Mouse (Mus musculus) heart, adult 18-20 months (tissue): ENCODE results near the gene Tnfrsf8. TPM values are rescaled to one million over a fixed set of nuclear protein-coding genes. Genes with fewer than 3 reads are reported as not detected.

Experiments used
- DNase-seq, 2 experiments: peaks; one replicate each; pipeline ENCODE4 v3.0.0; 2021 to 2022; ENCODE audit warnings: mixed read lengths in 1 of 2
- total RNA-seq, 2 experiments: library from RNA; stranded (reverse); gene quantifications; 2 replicates each; pipeline ENCODE4 v1.2.3; 2021

Gene Tnfrsf8
- total RNA-seq, 2 experiments from 2014 or later: 0.07 to 0.15 TPM

GRCm38 (mm10) chr4:145230647-145231046, 84.3 kb downstream of the Tnfrsf8 start:
- DNase-seq: no peak

DNA sequence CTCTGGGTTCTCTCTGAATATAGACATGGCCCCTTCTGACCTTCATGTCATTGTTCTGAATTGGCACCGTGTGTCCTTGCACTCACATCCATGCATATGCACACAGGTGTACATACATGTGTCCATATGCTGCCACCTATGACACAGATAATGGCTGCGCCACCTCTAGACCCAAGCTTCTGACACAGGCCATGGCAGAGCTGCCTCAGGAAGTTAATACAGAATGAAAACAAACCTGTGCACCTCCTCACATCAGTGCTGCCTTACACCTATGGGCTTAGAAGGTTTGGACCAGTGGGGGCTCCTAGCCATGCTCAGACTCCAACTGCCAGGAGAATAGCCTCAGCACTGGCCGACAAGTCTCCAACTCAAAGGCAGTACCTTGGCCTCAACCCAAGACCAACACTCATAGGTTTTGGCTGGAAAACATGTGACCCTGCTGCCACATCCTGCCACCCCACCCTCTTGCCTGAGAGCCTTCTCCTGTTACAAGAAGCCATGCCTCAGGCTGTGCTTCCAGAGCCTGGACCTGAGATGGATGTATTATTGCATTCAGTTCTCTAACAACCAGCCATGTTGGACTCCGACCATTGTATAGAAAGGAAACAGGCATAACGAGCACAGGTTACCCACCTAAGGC, 85.3 kb downstream of the Tnfrsf8 start:
- peak; percentile 49 to 80 for DNase-seq

GRCm38 (mm10) chr4:145229051-145229450, 85.9 kb downstream of the Tnfrsf8 start:
- DNase-seq: no peak

DNA sequence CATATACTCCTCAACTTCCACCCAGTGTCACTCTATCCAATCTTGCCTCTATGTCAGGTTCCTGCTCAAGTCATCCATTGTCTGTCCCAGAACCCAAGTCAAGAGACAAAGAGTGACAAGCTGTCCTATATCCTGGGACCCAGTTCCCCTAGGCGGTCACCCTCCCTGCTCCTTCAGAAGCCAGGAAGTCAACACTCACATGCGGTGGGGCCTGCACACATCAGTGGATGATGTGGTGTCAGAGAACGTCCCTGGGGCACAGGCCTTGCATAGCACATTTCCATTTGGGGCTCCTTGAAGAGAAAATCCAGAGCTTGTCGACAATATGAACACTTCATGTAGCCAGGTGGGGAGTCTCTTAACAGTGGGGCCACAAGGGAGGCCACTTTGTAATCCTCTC, 90.4 kb downstream of the Tnfrsf8 start:
- DNase-seq: no peak

DNA sequence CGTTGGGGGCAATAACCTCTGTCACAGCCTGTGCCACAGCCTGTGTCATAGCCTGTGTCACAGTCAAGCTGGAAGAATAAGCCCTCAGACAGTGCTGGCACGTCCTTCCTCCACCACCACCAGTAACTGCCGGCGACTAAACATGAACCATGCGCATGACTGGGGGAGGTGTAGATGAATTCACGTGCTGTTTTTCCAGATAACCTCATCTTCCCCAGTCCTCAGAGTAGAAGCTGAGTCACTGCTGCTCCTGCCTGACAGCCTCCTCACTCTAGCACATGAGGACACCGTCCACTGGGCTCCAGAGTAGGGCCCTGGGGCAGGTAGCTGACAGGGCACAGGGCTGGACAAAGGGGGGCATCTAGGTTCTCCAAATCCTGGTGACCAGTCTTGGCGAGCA, 92.9 kb downstream of the Tnfrsf8 start:
- DNase-seq: peak in 1 of 2 experiments; percentile 27

GRCm38 (mm10) chr4:145221379-145221778, 93.6 kb downstream of the Tnfrsf8 start:
- DNase-seq: no peak

DNA sequence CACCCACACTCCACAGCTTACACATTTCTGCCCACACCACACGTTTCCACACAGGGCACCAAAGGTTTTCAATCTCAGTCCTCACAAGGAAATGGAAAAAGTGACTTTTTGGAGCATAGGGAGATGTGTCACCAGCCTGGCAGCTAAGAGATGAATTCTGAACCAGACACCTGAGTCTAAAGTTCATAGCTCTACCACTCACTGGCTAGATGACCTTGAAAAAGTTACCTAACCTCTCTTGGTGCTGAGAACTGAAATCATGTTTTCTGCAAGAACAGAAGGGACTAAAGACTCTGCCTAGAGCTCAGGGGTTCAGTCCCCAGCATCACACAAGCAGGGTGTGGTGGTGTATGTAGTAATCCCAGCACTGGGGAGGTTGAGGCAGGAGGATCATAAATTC, 95.0 kb downstream of the Tnfrsf8 start:
- no peak for DNase-seq

- peak; percentile 42 to 65 for DNase-seq
Measured at GRCm38 (mm10) chr4:145219240-145219985, 95.6 kb downstream of the Tnfrsf8 start.

- DNase-seq: peak in 1 of 2 experiments; percentile 33
Measured at GRCm38 (mm10) chr4:145217837-145218236, 97.1 kb downstream of the Tnfrsf8 start.

Other genes with a start within 250 kb of the Tnfrsf8 start
- gene Vps13d, start 120.2 kb downstream of the Tnfrsf8 start, total RNA-seq: 10 to 100 TPM; 75.5 to 76.4 TPM
- gene Tnfrsf1b, start 68.3 kb downstream of the Tnfrsf8 start, total RNA-seq: 1 to 10 TPM; 6.5 to 6.6 TPM
- gene Zfp990, start 195.6 kb upstream of the Tnfrsf8 start, total RNA-seq: under 1 TPM; 0.39 to 0.45 TPM